Mouse (Mus musculus) erythroblast, embryonic 14.5 days (primary cell): ENCODE measurements around the gene Crtc1.

ENCODE experiments used
- GATA1 ChIP-seq: IDR thresholded peaks from 2 replicates; pipeline ENCODE4 v1.6.1; 2012; ENCODE audit warnings: low read length, inconsistent platforms, mixed read lengths
- TAL1 ChIP-seq: IDR thresholded peaks from 3 replicates; pipeline ENCODE4 v1.6.1; 2012; ENCODE audit warnings: low read length, inconsistent platforms, mixed read lengths

DNA sequence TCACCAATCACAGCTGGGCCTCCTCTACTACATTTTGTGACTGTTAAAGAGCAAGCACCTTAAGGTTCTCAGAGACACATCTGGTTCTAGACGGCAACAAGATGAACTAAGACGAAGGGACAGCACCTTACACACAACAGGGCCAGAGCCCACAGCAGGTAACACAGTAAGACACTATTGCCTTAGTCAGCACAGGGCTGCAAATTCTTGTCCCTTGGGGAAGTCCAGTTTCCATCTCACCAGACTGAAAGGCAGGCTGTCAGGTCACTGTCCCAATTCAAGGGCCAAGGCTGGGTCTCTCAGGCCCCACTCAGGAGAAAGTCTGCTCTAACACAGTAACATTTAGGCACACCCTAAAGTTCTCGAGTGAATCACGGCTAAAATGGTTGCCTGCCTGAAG is 91.9 kb downstream of the Crtc1 start:
- no peak for TF ChIP-seq TAL1
- no peak for TF ChIP-seq GATA1
